Mouse (Mus musculus): Measurements from ENCODE around the gene Ctnnd2.

GRCm38 (mm10) chr15:30738178-30738577 lies 565.8 kb downstream of the Ctnnd2 start:
- TF ChIP-seq CTCF (IDR thresholded peaks at IDR 0.05) (no peak), POLR2A (IDR thresholded peaks at IDR 0.05; ENCODE audit: insufficient read depth, low read depth, low read length) (no peak)
